Mouse (Mus musculus) neural tube, postnatal 0 days (tissue): Measurements from ENCODE around the gene Gm43951. TPM values are rescaled to one million over a fixed set of nuclear protein-coding genes. Genes with fewer than 3 reads are reported as not detected.

ENCODE experiments used
- polyA plus RNA-seq: library from polyadenylated mRNA; unstranded; fragments of >200 nt; fragmentation: Nextera tagmentation; extraction: Ambion mirVana; gene quantifications from 2 replicates; pipeline ENCODE4 v1.2.1, GENCODE M21; 2015

The Gm43951 gene
- 1.3 and 1.6 TPM in 2 replicates for polyA plus RNA-seq

GRCm38 (mm10) chr11:72206341-72207203 is at the start of gene Gm43951:
Gm43951 (minus strand) TSS chr11:72206840.

DNA sequence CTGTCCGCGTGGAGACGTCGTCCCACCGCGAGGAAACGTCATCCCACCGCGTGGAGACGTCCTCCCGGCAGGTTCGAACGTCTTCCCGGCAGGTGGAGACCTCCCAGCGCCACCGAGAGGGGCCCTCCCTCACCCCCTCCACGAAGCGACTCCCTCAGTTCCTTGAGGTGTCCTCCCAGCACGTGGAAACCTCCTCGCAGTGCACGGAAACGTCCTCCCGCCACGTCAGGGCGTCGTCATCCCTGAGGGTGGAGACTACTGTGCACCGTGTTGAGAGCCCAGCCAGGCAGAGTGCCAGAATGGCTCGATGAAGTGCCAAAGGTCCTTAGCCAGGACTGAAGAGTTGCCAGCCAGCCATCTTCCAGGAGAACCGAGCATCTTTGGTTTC is 8.8 kb upstream of the Gm43951 start, which contains the start of gene Med31:
TSS of gene Med31 (minus strand) at position 183 of the 388 bp plus-strand sequence.

DNA sequence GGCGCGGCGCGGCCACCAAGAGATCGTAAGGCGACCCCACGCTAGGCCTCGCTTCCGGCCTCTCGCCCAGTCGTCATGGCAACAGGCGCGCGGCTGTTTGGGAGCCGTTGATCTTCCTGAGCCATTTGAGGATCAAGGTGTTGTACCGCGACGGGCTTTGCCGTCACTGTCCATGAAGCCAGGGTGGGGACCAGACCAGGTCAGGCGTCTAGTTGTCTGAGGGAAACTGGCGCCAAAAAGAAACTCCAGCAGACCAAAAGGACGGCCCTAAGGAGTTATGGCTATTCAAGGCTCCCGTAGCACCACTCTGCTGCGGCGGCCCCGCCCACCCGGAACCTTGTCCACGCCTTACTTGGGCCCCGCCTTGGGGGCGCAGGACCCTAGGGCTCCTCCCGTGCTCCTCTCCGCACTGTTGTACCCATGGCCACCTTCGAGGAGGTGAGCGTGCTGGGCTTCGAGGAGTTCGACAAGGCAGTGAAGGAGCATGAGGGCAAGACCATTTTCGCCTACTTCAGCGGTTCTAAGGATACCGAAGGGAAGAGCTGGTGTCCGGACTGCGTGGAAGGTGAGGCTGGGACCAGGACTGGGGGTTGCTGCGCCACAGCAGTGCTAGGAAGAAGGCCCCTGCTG is 679 bp upstream of the Gm43951 start, which contains the start of the genes 4933427D14Rik and Txndc17:
TSS of gene 4933427D14Rik (minus strand) at position 256 of the 630 bp plus-strand sequence.
TSS of gene Txndc17 (plus strand) at position 344 of the 630 bp plus-strand sequence.

Other genes starting within 250 kb of the Gm43951 start
- gene Aipl1, start 169.3 kb downstream of the Gm43951 start, polyA plus RNA-seq, result 0.10 and 0.13 TPM in 2 replicates
- gene Pimreg, start 164.8 kb downstream of the Gm43951 start, polyA plus RNA-seq, result 14.3 and 14.7 TPM in 2 replicates
- gene Pitpnm3, start 71.1 kb downstream of the Gm43951 start, polyA plus RNA-seq, result 8.4 and 9.9 TPM in 2 replicates
- gene 4933427D14Rik, start 619 bp upstream of the Gm43951 start, polyA plus RNA-seq, result 21.9 and 22.9 TPM in 2 replicates
- 162 and 180 TPM in 2 replicates for gene Txndc17, start 707 bp upstream of the Gm43951 start, polyA plus RNA-seq
- gene Med31, start 8.8 kb upstream of the Gm43951 start, polyA plus RNA-seq, result 46.2 and 51.1 TPM in 2 replicates
- 5.3 and 5.4 TPM in 2 replicates for gene Slc13a5, start 60.4 kb upstream of the Gm43951 start, polyA plus RNA-seq
- gene Xaf1, start 94.8 kb upstream of the Gm43951 start, polyA plus RNA-seq, result 5.9 and 8.1 TPM in 2 replicates
- 0.13 TPM in 1 of 2 replicates, not detected in the other for gene Fbxo39, start 107.6 kb upstream of the Gm43951 start, polyA plus RNA-seq
- gene Tekt1, start 155.6 kb upstream of the Gm43951 start, polyA plus RNA-seq, result 5.7 TPM in 2 replicates
- gene Smtnl2, start 204.9 kb upstream of the Gm43951 start, polyA plus RNA-seq, result 8.3 and 8.5 TPM in 2 replicates
- gene Ggt6, start 228.7 kb upstream of the Gm43951 start, polyA plus RNA-seq, result 0.12 TPM in 1 of 2 replicates, not detected in the other
- 54.2 and 56.1 TPM in 2 replicates for gene Mybbp1a, start 234.5 kb upstream of the Gm43951 start, polyA plus RNA-seq